Mouse (Mus musculus) forebrain, embryonic 14.5 days (tissue): ENCODE measurements around the gene Gas6. TPM values are rescaled to one million over a fixed set of nuclear protein-coding genes. Genes with fewer than 3 reads are reported as not detected.

Experiments
- ATAC-seq: fragments of 200-750 bp; cut with Nextera tagmentation; 2 replicates; pipeline ENCODE4 v1.8.0; 2017; ENCODE audit warnings: mild to moderate bottlenecking, moderate library complexity
- DNase-seq: peaks from one replicate; pipeline ENCODE4 v3.0.0-alpha.2; 2015; ENCODE audit warnings: low spot score
- H3K27ac ChIP-seq: fragments of 300-500 bp; sonication (generic); 2 replicates; pipeline ENCODE4 v1.5.1; 2014; ENCODE audit warnings: low read depth, mild to moderate bottlenecking, control low read depth, low read length, moderate library complexity
- H3K27me3 ChIP-seq: fragments of 300-500 bp; sonication (generic); replicated peaks from 2 replicates; pipeline ENCODE4 v1.6.1; 2014; ENCODE audit warnings: low read length, control low read depth, mixed read lengths; ENCODE audit not compliant: control insufficient read depth, insufficient read depth
- H3K36me3 ChIP-seq: fragments of 300-500 bp; sonication (generic); 2 replicates; pipeline ENCODE4 v1.6.1; 2014; ENCODE audit warnings: low read length, control low read depth; ENCODE audit not compliant: control insufficient read depth, insufficient read depth
- H3K4me1 ChIP-seq: fragments of 300-500 bp; sonication (generic); 2 replicates; pipeline ENCODE4 v1.6.1; 2014; ENCODE audit warnings: antibody characterized with exemption, low read length, control low read depth; ENCODE audit not compliant: control insufficient read depth, insufficient read depth
- H3K4me2 ChIP-seq: fragments of 300-500 bp; sonication (generic); 2 replicates; pipeline ENCODE4 v1.6.1; 2014; ENCODE audit warnings: mild to moderate bottlenecking, control low read depth, low read length
- H3K4me3 ChIP-seq: fragments of 300-500 bp; sonication (generic); 2 replicates; pipeline ENCODE4 v1.5.1; 2014; ENCODE audit warnings: low read depth, low read length, control low read depth
- H3K9ac ChIP-seq: fragments of 300-500 bp; sonication (generic); 2 replicates; pipeline ENCODE4 v1.6.1; 2014; ENCODE audit warnings: mild to moderate bottlenecking, low read length, control low read depth, moderate library complexity
- H3K9me3 ChIP-seq: fragments of 300-500 bp; sonication (generic); replicated peaks from 2 replicates; pipeline ENCODE4 v1.6.1; 2016; ENCODE audit warnings: low read length, control low read depth, mixed read lengths; ENCODE audit not compliant: control insufficient read depth
- WGBS: fragments of 180-500 bp; shearing (Covaris S2); extraction: QIAGEN DNeasy Blood & Tissue Kit; methylation state at CpG from one replicate; pipeline ENCODE4 v1.1.7; 2014; 5-methylcytosine and 5-hydroxymethylcytosine counted together
- polyA plus RNA-seq: library from polyadenylated mRNA; unstranded; fragments of >200 nt; fragmentation: Nextera tagmentation; extraction: Ambion mirVana; gene quantifications from 2 replicates; pipeline ENCODE4 v1.2.1, GENCODE M21; 2014

Gas6 gene
- polyA plus RNA-seq, 1 experiment from 2014 or later, result 9.7 TPM

- no peak overlapping the region for H3K27ac ChIP-seq
- WGBS, result 52% methylated on average over 11 of the region's 11 CpGs
- H3K4me3 ChIP-seq, result 0 out of 2 replicates have a peak overlapping the region, but pooled peaks have one; percentile 50
- H3K4me2 ChIP-seq, result peak overlapping the region; percentile 75; the same call in 1 of the 2 replicates
- DNase-seq (peak; percentile 19), ATAC-seq (peak; percentile 32)
- H3K36me3 ChIP-seq, result no peaks in the 10 kb centered on the region
- H3K9ac ChIP-seq, result no peak overlapping the region
- H3K4me1 ChIP-seq, result peaks cover 9% of the 10 kb centered on the region
- peaks cover 22% of the 10 kb centered on the region for H3K27me3 ChIP-seq
- H3K9me3 ChIP-seq, result no peaks in the 10 kb centered on the region
Observed at GRCm38 (mm10) chr8:13493011-13493410, 1.3 kb downstream of the Gas6 start.

- no peak overlapping the region for H3K27ac ChIP-seq
- DNase-seq (peak; percentile 18), ATAC-seq (peak; percentile 27; the same call in 1 of the 2 replicates)
- 50% methylated on average over 9 of the region's 9 CpGs for WGBS
- H3K4me2 ChIP-seq, result no peak overlapping the region
- no peaks in the 10 kb centered on the region for H3K9me3 ChIP-seq
- H3K27me3 ChIP-seq, result peaks cover 22% of the 10 kb centered on the region
- no peaks in the 10 kb centered on the region for H3K36me3 ChIP-seq
- H3K4me3 ChIP-seq, result no peak overlapping the region
- H3K9ac ChIP-seq, result no peak overlapping the region
- H3K4me1 ChIP-seq, result peaks cover 9% of the 10 kb centered on the region
Observed at GRCm38 (mm10) chr8:13492198-13492995, 1.9 kb downstream of the Gas6 start.

GRCm38 (mm10) chr8:13491491-13492010 lies 2.7 kb downstream of the Gas6 start:
- Histone ChIP-seq H3K4me2 (no peak overlapping the region), H3K27me3 (peaks cover 22% of the 10 kb centered on the region), H3K9ac (no peak overlapping the region), H3K27ac (no peak overlapping the region), H3K36me3 (no peaks in the 10 kb centered on the region), H3K9me3 (no peaks in the 10 kb centered on the region), H3K4me1 (peaks cover 9% of the 10 kb centered on the region), H3K4me3 (no peak overlapping the region)
- ATAC-seq (no peak), DNase-seq (no peak)
- 91% methylated on average over 14 of the region's 14 CpGs for WGBS

GRCm38 (mm10) chr8:13489986-13490910 lies 4.0 kb downstream of the Gas6 start:
- H3K36me3 ChIP-seq, result no peaks in the 10 kb centered on the region
- H3K4me1 ChIP-seq, result peaks cover 9% of the 10 kb centered on the region
- WGBS, result 36% methylated on average over 13 of the region's 13 CpGs
- no peak for ATAC-seq
- peaks cover 22% of the 10 kb centered on the region for H3K27me3 ChIP-seq
- H3K9ac ChIP-seq, result no peak overlapping the region
- no peak overlapping the region for H3K4me2 ChIP-seq
- DNase-seq, result peak; percentile 51
- H3K9me3 ChIP-seq, result no peaks in the 10 kb centered on the region
- H3K27ac ChIP-seq, result no peak overlapping the region
- no peak overlapping the region for H3K4me3 ChIP-seq

- ATAC-seq, result no peak
Observed at GRCm38 (mm10) chr8:13489351-13489750, 4.9 kb downstream of the Gas6 start.

GRCm38 (mm10) chr8:13483191-13483590 lies 11.1 kb downstream of the Gas6 start:
- no peak overlapping the region for H3K4me3 ChIP-seq
- no peak overlapping the region for H3K4me2 ChIP-seq
- DNase-seq (no peak), ATAC-seq (no peak)
- no peaks in the 10 kb centered on the region for H3K9me3 ChIP-seq
- H3K27ac ChIP-seq, result no peak overlapping the region
- no peak overlapping the region for H3K9ac ChIP-seq
- no peaks in the 10 kb centered on the region for H3K36me3 ChIP-seq
- H3K4me1 ChIP-seq, result no peaks in the 10 kb centered on the region
- WGBS, result 88% methylated on average over 5 of the region's 5 CpGs
- no peaks in the 10 kb centered on the region for H3K27me3 ChIP-seq

More at GRCm38 (mm10) chr8:13489351-13489750, 4.9 kb downstream of the Gas6 start:
- 80% methylated on average over 3 of the region's 3 CpGs for WGBS
- Histone ChIP-seq H3K4me1 (peaks cover 9% of the 10 kb centered on the region), H3K9me3 (no peaks in the 10 kb centered on the region), H3K27me3 (peaks cover 18% of the 10 kb centered on the region), H3K4me2 (no peak overlapping the region), H3K27ac (no peak overlapping the region), H3K9ac (no peak overlapping the region), H3K4me3 (no peak overlapping the region), H3K36me3 (no peaks in the 10 kb centered on the region)
- DNase-seq, result no peak

- no peak overlapping the region for H3K4me3 ChIP-seq
- ATAC-seq (no peak), DNase-seq (no peak)
- no peaks in the 10 kb centered on the region for H3K4me1 ChIP-seq
- no peak overlapping the region for H3K9ac ChIP-seq
- H3K36me3 ChIP-seq, result no peaks in the 10 kb centered on the region
- 79% methylated on average over 2 of the region's 2 CpGs for WGBS
- no peak overlapping the region for H3K4me2 ChIP-seq
- no peaks in the 10 kb centered on the region for H3K9me3 ChIP-seq
- no peaks in the 10 kb centered on the region for H3K27me3 ChIP-seq
- H3K27ac ChIP-seq, result no peak overlapping the region
Observed at GRCm38 (mm10) chr8:13482101-13482801, 12.0 kb downstream of the Gas6 start.

- H3K36me3 ChIP-seq, result no peaks in the 10 kb centered on the region
- H3K4me3 ChIP-seq, result no peak overlapping the region
- H3K9me3 ChIP-seq, result no peaks in the 10 kb centered on the region
- ATAC-seq (no peak), DNase-seq (no peak)
- H3K4me2 ChIP-seq, result no peak overlapping the region
- no peak overlapping the region for H3K9ac ChIP-seq
- WGBS, result 92% methylated on average over 3 of the region's 3 CpGs
- H3K4me1 ChIP-seq, result no peaks in the 10 kb centered on the region
- no peak overlapping the region for H3K27ac ChIP-seq
- H3K27me3 ChIP-seq, result no peaks in the 10 kb centered on the region
Observed at GRCm38 (mm10) chr8:13481596-13481995, 12.7 kb downstream of the Gas6 start.
